Mouse (Mus musculus): ENCODE data around the gene Wnt5b. TPM values are rescaled to one million over a fixed set of nuclear protein-coding genes. Genes with fewer than 3 reads are reported as not detected.

Wnt5b gene
- polyA plus RNA-seq, 1 experiment from 2014 or later = 8.6 TPM

- H3K36me3 ChIP-seq (ENCODE audit: control insufficient read depth, insufficient read depth, low read length) = no peaks in the 10 kb centered on the region
- no peaks in the 10 kb centered on the region for H3K27me3 ChIP-seq (ENCODE audit: control insufficient read depth, insufficient read depth, low read length)
- ATAC-seq (ENCODE audit: insufficient number of reproducible peaks, insufficient read depth, low FRiP score, low read depth) = no peak
- no peak overlapping the region for H3K4me2 ChIP-seq (ENCODE audit: low read length)
- peaks cover 14 to 29% of the 10 kb centered on the region in 2 experiments for H3K4me1 ChIP-seq (ENCODE audit: control insufficient read depth in 2 of 2, insufficient read depth in 2 of 2, low read length in 2 of 2)
- no peaks in the 10 kb centered on the region for H3K9me3 ChIP-seq (ENCODE audit: control insufficient read depth, low read length)
- H3K4me3 ChIP-seq (ENCODE audit: control insufficient read depth in 1 of 2, insufficient read depth in 1 of 2, low read depth in 1 of 2, low read length in 2 of 2) = no peak overlapping the region
- H3K9ac ChIP-seq (ENCODE audit: low read length) = no peak overlapping the region
- no peak overlapping the region for H3K27ac ChIP-seq (replicated peaks in 1 of 2; ENCODE audit: control insufficient read depth in 1 of 2, insufficient read depth in 1 of 2, low read depth in 2 of 2, low read length in 2 of 2)
- WGBS = 51% methylated on average over 4 of the region's 4 CpGs
Observed at GRCm38 (mm10) chr6:119421001-119421400, 123.1 kb downstream of the Wnt5b start.

- H3K9ac ChIP-seq (ENCODE audit: low read length) = no peak overlapping the region
- no peaks in the 10 kb centered on the region for H3K36me3 ChIP-seq (ENCODE audit: control insufficient read depth, insufficient read depth, low read length)
- 91% methylated on average over 5 of the region's 5 CpGs for WGBS
- ATAC-seq (ENCODE audit: insufficient number of reproducible peaks, insufficient read depth, low FRiP score, low read depth) = no peak
- no peak overlapping the region for H3K4me3 ChIP-seq (ENCODE audit: control insufficient read depth in 1 of 2, insufficient read depth in 1 of 2, low read depth in 1 of 2, low read length in 2 of 2)
- H3K9me3 ChIP-seq (ENCODE audit: control insufficient read depth, low read length) = no peaks in the 10 kb centered on the region
- H3K4me1 ChIP-seq (ENCODE audit: control insufficient read depth in 2 of 2, insufficient read depth in 2 of 2, low read length in 2 of 2) = peaks cover 14 to 29% of the 10 kb centered on the region in 2 experiments
- no peak overlapping the region for H3K4me2 ChIP-seq (ENCODE audit: low read length)
- no peak overlapping the region for H3K27ac ChIP-seq (replicated peaks in 1 of 2; ENCODE audit: control insufficient read depth in 1 of 2, insufficient read depth in 1 of 2, low read depth in 2 of 2, low read length in 2 of 2)
- H3K27me3 ChIP-seq (ENCODE audit: control insufficient read depth, insufficient read depth, low read length) = no peaks in the 10 kb centered on the region
Observed at GRCm38 (mm10) chr6:119420357-119420756, 123.8 kb downstream of the Wnt5b start.

GRCm38 (mm10) chr6:119419412-119419811, 124.7 kb downstream of the Wnt5b start:
- Histone ChIP-seq H3K4me2 (ENCODE audit: low read length) (no peak overlapping the region), H3K27me3 (ENCODE audit: control insufficient read depth, insufficient read depth, low read length) (no peaks in the 10 kb centered on the region), H3K9ac (ENCODE audit: low read length) (no peak overlapping the region), H3K9me3 (ENCODE audit: control insufficient read depth, low read length) (no peaks in the 10 kb centered on the region), H3K4me1 (ENCODE audit: control insufficient read depth in 2 of 2, insufficient read depth in 2 of 2, low read length in 2 of 2) (peaks cover 14 to 29% of the 10 kb centered on the region in 2 experiments), H3K4me3 (ENCODE audit: control insufficient read depth in 1 of 2, insufficient read depth in 1 of 2, low read depth in 1 of 2, low read length in 2 of 2) (no peak overlapping the region), H3K36me3 (ENCODE audit: control insufficient read depth, insufficient read depth, low read length) (no peaks in the 10 kb centered on the region), H3K27ac (replicated peaks in 1 of 2; ENCODE audit: control insufficient read depth in 1 of 2, insufficient read depth in 1 of 2, low read depth in 2 of 2, low read length in 2 of 2) (peak overlapping the region in 1 of 2 experiments; percentile 72; a peak in 3 of 4 replicates)
- WGBS = 72% methylated on average over 7 of the region's 7 CpGs
- ATAC-seq (ENCODE audit: insufficient number of reproducible peaks, insufficient read depth, low FRiP score, low read depth) = no peak

GRCm38 (mm10) chr6:119418392-119419251, 125.5 kb downstream of the Wnt5b start:
- no peak for ATAC-seq (ENCODE audit: insufficient number of reproducible peaks, insufficient read depth, low FRiP score, low read depth)
- Histone ChIP-seq H3K9ac (ENCODE audit: low read length) (no peak overlapping the region), H3K4me2 (ENCODE audit: low read length) (no peak overlapping the region), H3K27me3 (ENCODE audit: control insufficient read depth, insufficient read depth, low read length) (no peaks in the 10 kb centered on the region), H3K4me1 (ENCODE audit: control insufficient read depth in 2 of 2, insufficient read depth in 2 of 2, low read length in 2 of 2) (peaks cover 14 to 29% of the 10 kb centered on the region in 2 experiments), H3K4me3 (ENCODE audit: control insufficient read depth in 1 of 2, insufficient read depth in 1 of 2, low read depth in 1 of 2, low read length in 2 of 2) (no peak overlapping the region), H3K9me3 (ENCODE audit: control insufficient read depth, low read length) (no peaks in the 10 kb centered on the region), H3K27ac (replicated peaks in 1 of 2; ENCODE audit: control insufficient read depth in 1 of 2, insufficient read depth in 1 of 2, low read depth in 2 of 2, low read length in 2 of 2) (peak overlapping the region; percentile 72), H3K36me3 (ENCODE audit: control insufficient read depth, insufficient read depth, low read length) (no peaks in the 10 kb centered on the region)
- WGBS = 49% methylated on average over 7 of the region's 7 CpGs

GRCm38 (mm10) chr6:119417821-119418220, 126.3 kb downstream of the Wnt5b start:
- H3K27ac ChIP-seq (replicated peaks in 1 of 2; ENCODE audit: control insufficient read depth in 1 of 2, insufficient read depth in 1 of 2, low read depth in 2 of 2, low read length in 2 of 2) = peak overlapping the region in 1 of 2 experiments; percentile 72; a peak in 1 of 4 replicates
- H3K4me1 ChIP-seq (ENCODE audit: control insufficient read depth in 2 of 2, insufficient read depth in 2 of 2, low read length in 2 of 2) = peaks cover 14 to 29% of the 10 kb centered on the region in 2 experiments
- H3K4me3 ChIP-seq (ENCODE audit: control insufficient read depth in 1 of 2, insufficient read depth in 1 of 2, low read depth in 1 of 2, low read length in 2 of 2) = no peak overlapping the region
- H3K9ac ChIP-seq (ENCODE audit: low read length) = no peak overlapping the region
- no peaks in the 10 kb centered on the region for H3K9me3 ChIP-seq (ENCODE audit: control insufficient read depth, low read length)
- H3K27me3 ChIP-seq (ENCODE audit: control insufficient read depth, insufficient read depth, low read length) = no peaks in the 10 kb centered on the region
- no peaks in the 10 kb centered on the region for H3K36me3 ChIP-seq (ENCODE audit: control insufficient read depth, insufficient read depth, low read length)
- ATAC-seq (ENCODE audit: insufficient number of reproducible peaks, insufficient read depth, low FRiP score, low read depth) = no peak
- 68% methylated on average over 7 of the region's 7 CpGs for WGBS
- H3K4me2 ChIP-seq (ENCODE audit: low read length) = no peak overlapping the region

- H3K4me3 ChIP-seq (ENCODE audit: control insufficient read depth in 1 of 2, insufficient read depth in 1 of 2, low read depth in 1 of 2, low read length in 2 of 2) = peak within 1 kb of the TSS in 1 of 2 experiments; percentile 29; a peak in 2 of 4 replicates
- H3K27ac ChIP-seq (replicated peaks in 1 of 2; ENCODE audit: control insufficient read depth in 1 of 2, insufficient read depth in 1 of 2, low read depth in 2 of 2, low read length in 2 of 2) = peak within 1 kb of the TSS; percentile 72
- peak within 1 kb of the TSS; percentile 51; the same call in 1 of the 2 replicates for H3K9ac ChIP-seq (ENCODE audit: low read length)
- peak within 1 kb of the TSS; percentile 59 for H3K4me2 ChIP-seq (ENCODE audit: low read length)
- no peaks in the 10 kb centered on the region for H3K27me3 ChIP-seq (ENCODE audit: control insufficient read depth, insufficient read depth, low read length)
- H3K36me3 ChIP-seq (ENCODE audit: control insufficient read depth, insufficient read depth, low read length) = no peaks in the 10 kb centered on the region
- peaks cover 14 to 29% of the 10 kb centered on the region in 2 experiments for H3K4me1 ChIP-seq (ENCODE audit: control insufficient read depth in 2 of 2, insufficient read depth in 2 of 2, low read length in 2 of 2)
- 0 out of 2 replicates have a peak, but pooled peaks have one; percentile 26 for ATAC-seq (ENCODE audit: insufficient number of reproducible peaks, insufficient read depth, low FRiP score, low read depth)
- H3K9me3 ChIP-seq (ENCODE audit: control insufficient read depth, low read length) = no peaks in the 10 kb centered on the region
- WGBS = 4% methylated on average over 12 of the region's 12 CpGs
Observed at GRCm38 (mm10) chr6:119417354-119417753, 126.8 kb downstream of the Wnt5b start, which contains the start of gene Adipor2. Adipor2 (minus strand) TSS chr6:119417704.

- H3K4me1 ChIP-seq (ENCODE audit: control insufficient read depth in 2 of 2, insufficient read depth in 2 of 2, low read length in 2 of 2) = peaks cover 14 to 29% of the 10 kb centered on the region in 2 experiments
- no peak overlapping the region for H3K4me3 ChIP-seq (ENCODE audit: control insufficient read depth in 1 of 2, insufficient read depth in 1 of 2, low read depth in 1 of 2, low read length in 2 of 2)
- H3K4me2 ChIP-seq (ENCODE audit: low read length) = peak overlapping the region; percentile 59
- no peak overlapping the region for H3K27ac ChIP-seq (replicated peaks in 1 of 2; ENCODE audit: control insufficient read depth in 1 of 2, insufficient read depth in 1 of 2, low read depth in 2 of 2, low read length in 2 of 2)
- no peak overlapping the region for H3K9ac ChIP-seq (ENCODE audit: low read length)
- H3K9me3 ChIP-seq (ENCODE audit: control insufficient read depth, low read length) = no peaks in the 10 kb centered on the region
- no peaks in the 10 kb centered on the region for H3K27me3 ChIP-seq (ENCODE audit: control insufficient read depth, insufficient read depth, low read length)
- no peak for ATAC-seq (ENCODE audit: insufficient number of reproducible peaks, insufficient read depth, low FRiP score, low read depth)
- no peaks in the 10 kb centered on the region for H3K36me3 ChIP-seq (ENCODE audit: control insufficient read depth, insufficient read depth, low read length)
- WGBS = 72% methylated on average over 6 of the region's 6 CpGs
Observed at GRCm38 (mm10) chr6:119416643-119417042, 127.5 kb downstream of the Wnt5b start.
